Mouse (Mus musculus) adrenal gland, postnatal 36 days (tissue): ENCODE results near the gene Fry. TPM values are rescaled to one million over a fixed set of nuclear protein-coding genes. Genes with fewer than 3 reads are reported as not detected.

ENCODE experiments used
- DNase-seq, 2 experiments: peaks; one replicate each; pipeline ENCODE4 v3.0.0; 2021; ENCODE audit warnings: mixed read lengths in 1 of 2
- total RNA-seq, 2 experiments: library from RNA; stranded (reverse); gene quantifications; 2 replicates each; pipeline ENCODE4 v1.2.3; 2021

The Fry gene
- total RNA-seq, 2 experiments from 2014 or later, result 29.9 to 40.9 TPM

GRCm38 (mm10) chr5:150525239-150525638 lies 406.8 kb downstream of the Fry start:
- no peak for DNase-seq

- DNase-seq, result no peak
Measured at GRCm38 (mm10) chr5:150541302-150541701, 422.9 kb downstream of the Fry start.

- DNase-seq, result no peak
Measured at GRCm38 (mm10) chr5:150543184-150543583, 424.7 kb downstream of the Fry start.

Other genes with a start within 250 kb of the Fry start
- gene Rxfp2, start 100.0 kb upstream of the Fry start, total RNA-seq, result not detected